Mouse (Mus musculus) midbrain, embryonic 14.5 days (tissue): ENCODE results near the gene Mlycd. TPM values are rescaled to one million over a fixed set of nuclear protein-coding genes. Genes with fewer than 3 reads are reported as not detected.
"Not testable (repeated sequence)": the region's sequence is repeated elsewhere in the genome, so short reads cannot be mapped to it uniquely, and the experiment has no call there.

ENCODE experiments used
- ATAC-seq: fragments of 200-750 bp; cut with Nextera tagmentation; 2 replicates; pipeline ENCODE4 v1.8.0; 2017; ENCODE audit warnings: moderate number of reproducible peaks, moderate library complexity; ENCODE audit not compliant: low FRiP score, low TSS enrichment
- DNase-seq: peaks from one replicate; pipeline ENCODE4 v3.0.0-alpha.2; 2015
- H3K27ac ChIP-seq: fragments of 300-500 bp; sonication (generic); replicated peaks from 2 replicates; pipeline ENCODE4 v1.5.1; 2014; ENCODE audit warnings: mild to moderate bottlenecking, low read depth, low read length, moderate library complexity
- H3K27me3 ChIP-seq: fragments of 300-500 bp; sonication (generic); 2 replicates; pipeline ENCODE4 v1.6.1; 2014; ENCODE audit warnings: low read length, control low read depth, mixed read lengths; ENCODE audit not compliant: control insufficient read depth, insufficient read depth
- H3K36me3 ChIP-seq: fragments of 300-500 bp; sonication (generic); 2 replicates; pipeline ENCODE4 v1.6.1; 2014; ENCODE audit warnings: low read length, control low read depth; ENCODE audit not compliant: control insufficient read depth, insufficient read depth
- H3K4me1 ChIP-seq: fragments of 300-500 bp; sonication (generic); 2 replicates; pipeline ENCODE4 v1.6.1; 2014; ENCODE audit warnings: mild to moderate bottlenecking, antibody characterized with exemption, low read length, control low read depth; ENCODE audit not compliant: control insufficient read depth, insufficient read depth
- H3K4me2 ChIP-seq: fragments of 300-500 bp; sonication (generic); 2 replicates; pipeline ENCODE4 v1.6.1; 2014; ENCODE audit warnings: mild to moderate bottlenecking, low read length, moderate library complexity
- H3K4me3 ChIP-seq: fragments of 300-500 bp; sonication (generic); replicated peaks from 2 replicates; pipeline ENCODE4 v1.5.1; 2014; ENCODE audit warnings: low read depth, low read length
- H3K9ac ChIP-seq: fragments of 300-500 bp; sonication (generic); replicated peaks from 2 replicates; pipeline ENCODE4 v1.6.1; 2014; ENCODE audit warnings: mild to moderate bottlenecking, low read length, moderate library complexity
- H3K9me3 ChIP-seq: fragments of 300-500 bp; sonication (generic); 2 replicates; pipeline ENCODE4 v1.6.1; 2016; ENCODE audit warnings: low read length, control low read depth, mixed read lengths; ENCODE audit not compliant: control insufficient read depth
- WGBS: fragments of 180-500 bp; shearing (Covaris S2); extraction: QIAGEN DNeasy Blood & Tissue Kit; methylation state at CpG from one replicate; pipeline ENCODE4 v1.1.7; 2014; 5-methylcytosine and 5-hydroxymethylcytosine counted together
- polyA plus RNA-seq: library from polyadenylated mRNA; unstranded; fragments of >200 nt; fragmentation: Nextera tagmentation; extraction: Ambion mirVana; gene quantifications from 2 replicates; pipeline ENCODE4 v1.2.1, GENCODE M21; 2014

Gene Mlycd
- polyA plus RNA-seq, 1 experiment from 2014 or later, result 17.6 TPM

GRCm38 (mm10) chr8:119360686-119361295, 33.9 kb upstream of the Mlycd start:
- DNase-seq, result no peak
- no peaks in the 10 kb centered on the region for H3K4me1 ChIP-seq
- no peaks in the 10 kb centered on the region for H3K9me3 ChIP-seq
- H3K4me2 ChIP-seq, result no peak overlapping the region
- H3K4me3 ChIP-seq, result no peak overlapping the region
- no peak for ATAC-seq
- no peak overlapping the region for H3K9ac ChIP-seq
- H3K36me3 ChIP-seq, result no peaks in the 10 kb centered on the region
- no peak overlapping the region for H3K27ac ChIP-seq
- no peaks in the 10 kb centered on the region for H3K27me3 ChIP-seq
- 73% methylated on average over 8 of the region's 8 CpGs for WGBS

- H3K4me1 ChIP-seq, H3K36me3 ChIP-seq, DNase-seq, H3K9me3 ChIP-seq, H3K27ac ChIP-seq, H3K9ac ChIP-seq, H3K4me3 ChIP-seq, H3K4me2 ChIP-seq, H3K27me3 ChIP-seq, ATAC-seq: not testable (repeated sequence)
- 91% methylated on average over 9 of the region's 9 CpGs for WGBS
Observed at GRCm38 (mm10) chr8:119374716-119375115, 20.0 kb upstream of the Mlycd start.

GRCm38 (mm10) chr8:119378476-119378875, 16.2 kb upstream of the Mlycd start:
- H3K36me3 ChIP-seq, result no peaks in the 10 kb centered on the region
- no peak overlapping the region for H3K4me3 ChIP-seq
- no peak overlapping the region for H3K27ac ChIP-seq
- H3K4me1 ChIP-seq, result no peaks in the 10 kb centered on the region
- H3K27me3 ChIP-seq, result no peaks in the 10 kb centered on the region
- no peak overlapping the region for H3K9ac ChIP-seq
- H3K4me2 ChIP-seq, result no peak overlapping the region
- ATAC-seq, result no peak
- WGBS, result 66% methylated on average over 7 of the region's 7 CpGs
- H3K9me3 ChIP-seq, result no peaks in the 10 kb centered on the region
- DNase-seq, result no peak

- Histone ChIP-seq H3K4me1 (no peaks in the 10 kb centered on the region), H3K4me2 (no peak overlapping the region), H3K27ac (no peak overlapping the region), H3K36me3 (no peaks in the 10 kb centered on the region), H3K9me3 (no peaks in the 10 kb centered on the region), H3K27me3 (no peaks in the 10 kb centered on the region), H3K9ac (no peak overlapping the region), H3K4me3 (no peak overlapping the region)
- DNase-seq (peak; percentile 52), ATAC-seq (no peak)
- WGBS, result 36% methylated on average over 4 of the region's 4 CpGs
Observed at GRCm38 (mm10) chr8:119380619-119381018, 14.1 kb upstream of the Mlycd start.

- Histone ChIP-seq H3K27ac (no peak overlapping the region), H3K36me3 (no peaks in the 10 kb centered on the region), H3K4me3 (no peak overlapping the region), H3K4me1 (no peaks in the 10 kb centered on the region), H3K4me2 (no peak overlapping the region), H3K9ac (no peak overlapping the region), H3K27me3 (no peaks in the 10 kb centered on the region), H3K9me3 (no peaks in the 10 kb centered on the region)
- 25% methylated on average over 10 of the region's 10 CpGs for WGBS
- ATAC-seq (no peak), DNase-seq (peak; percentile 94)
Observed at GRCm38 (mm10) chr8:119384478-119384877, 10.2 kb upstream of the Mlycd start.

- no peaks in the 10 kb centered on the region for H3K27me3 ChIP-seq
- no peak for ATAC-seq
- H3K9ac ChIP-seq, result no peak overlapping the region
- H3K4me1 ChIP-seq, result no peaks in the 10 kb centered on the region
- H3K27ac ChIP-seq, result no peak overlapping the region
- no peaks in the 10 kb centered on the region for H3K9me3 ChIP-seq
- no peak for DNase-seq
- no peak overlapping the region for H3K4me3 ChIP-seq
- no peaks in the 10 kb centered on the region for H3K36me3 ChIP-seq
- no peak overlapping the region for H3K4me2 ChIP-seq
- 72% methylated on average over 6 of the region's 6 CpGs for WGBS
Observed at GRCm38 (mm10) chr8:119385854-119386253, 8.8 kb upstream of the Mlycd start.

GRCm38 (mm10) chr8:119386988-119387387, 7.7 kb upstream of the Mlycd start:
- H3K4me1 ChIP-seq, result no peaks in the 10 kb centered on the region
- no peaks in the 10 kb centered on the region for H3K36me3 ChIP-seq
- H3K9ac ChIP-seq, result no peak overlapping the region
- ATAC-seq (no peak), DNase-seq (no peak)
- 74% methylated on average over 6 of the region's 6 CpGs for WGBS
- H3K9me3 ChIP-seq, result no peaks in the 10 kb centered on the region
- no peak overlapping the region for H3K4me3 ChIP-seq
- no peak overlapping the region for H3K4me2 ChIP-seq
- H3K27ac ChIP-seq, result no peak overlapping the region
- no peaks in the 10 kb centered on the region for H3K27me3 ChIP-seq

GRCm38 (mm10) chr8:119394097-119394496, 581 bp upstream of the Mlycd start:
- WGBS, result 75% methylated on average over 9 of the region's 9 CpGs
- Histone ChIP-seq H3K4me2 (peak overlapping the region; percentile 90), H3K4me3 (peak overlapping the region; percentile 86), H3K36me3 (no peaks in the 10 kb centered on the region), H3K27ac (peak overlapping the region; percentile 91), H3K4me1 (peaks cover 9% of the 10 kb centered on the region; the same call in 1 of the 2 replicates), H3K9me3 (no peaks in the 10 kb centered on the region), H3K27me3 (no peaks in the 10 kb centered on the region), H3K9ac (peak overlapping the region; percentile 87)
- no peak for ATAC-seq
- DNase-seq, result no peak
